Mouse (Mus musculus): ENCODE results near the gene Glrx. TPM values are rescaled to one million over a fixed set of nuclear protein-coding genes. Genes with fewer than 3 reads are reported as not detected.

The Glrx gene
- polyA plus RNA-seq, 1 experiment from 2014 or later = 40.7 TPM

DNA sequence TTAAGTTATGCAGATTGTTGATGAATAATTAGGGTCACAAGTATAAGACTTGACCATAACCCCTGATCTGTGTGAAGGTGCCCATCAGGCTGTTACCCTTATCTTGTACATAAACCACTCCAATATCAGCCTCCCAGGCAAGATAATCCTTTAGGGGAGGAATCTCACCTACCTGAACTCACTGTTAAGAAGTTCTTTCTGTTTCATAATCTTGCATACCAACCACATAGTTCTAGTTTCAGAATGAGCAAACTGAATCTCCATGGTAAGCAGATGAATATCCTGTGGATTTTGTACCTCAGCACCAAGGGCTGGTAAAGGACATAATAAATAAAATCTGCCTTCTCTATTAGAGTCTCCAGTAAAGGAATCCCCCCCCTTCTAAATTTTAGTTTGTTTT is 7.0 kb upstream of the Glrx start:
- Histone ChIP-seq H3K27ac (ENCODE audit: low read length) (no peak overlapping the region), H3K4me2 (replicated peaks; ENCODE audit: low read depth, low read length) (no peak overlapping the region), H3K36me3 (ENCODE audit: insufficient read depth, low read length) (no peaks in the 10 kb centered on the region), H3K9ac (replicated peaks; ENCODE audit: low read length) (no peak overlapping the region), H3K9me3 (ENCODE audit: low read length) (no peaks in the 10 kb centered on the region), H3K4me3 (ENCODE audit: low read length) (no peak overlapping the region), H3K27me3 (ENCODE audit: insufficient read depth, low read length) (no peaks in the 10 kb centered on the region), H3K4me1 (ENCODE audit: insufficient read depth, low read length) (no peaks in the 10 kb centered on the region)
- ATAC-seq (ENCODE audit: low FRiP score, low TSS enrichment) = no peak

DNA sequence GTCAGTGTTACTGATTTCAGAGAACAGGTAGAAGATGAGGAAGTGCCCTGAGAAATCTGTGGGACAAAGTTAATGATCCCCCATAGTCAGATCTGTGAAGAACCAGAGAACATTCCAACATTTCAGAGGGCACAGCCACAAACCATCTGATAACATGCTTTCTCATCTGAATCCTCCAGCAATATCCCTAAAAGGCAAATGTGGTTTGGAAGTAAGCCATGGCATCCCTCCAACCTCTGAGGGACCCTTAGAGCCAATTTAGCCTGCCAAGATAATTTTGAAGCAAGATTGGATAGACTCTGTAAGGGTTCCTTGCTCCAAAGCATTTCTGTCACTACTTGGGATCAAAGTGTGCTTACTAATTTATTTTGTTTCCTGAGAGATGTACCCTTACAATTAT is 6.2 kb upstream of the Glrx start:
- no peak for ATAC-seq (ENCODE audit: low FRiP score, low TSS enrichment)
- H3K27ac ChIP-seq (ENCODE audit: low read length) = no peak overlapping the region
- H3K9me3 ChIP-seq (ENCODE audit: low read length) = no peaks in the 10 kb centered on the region
- no peaks in the 10 kb centered on the region for H3K36me3 ChIP-seq (ENCODE audit: insufficient read depth, low read length)
- no peaks in the 10 kb centered on the region for H3K4me1 ChIP-seq (ENCODE audit: insufficient read depth, low read length)
- no peaks in the 10 kb centered on the region for H3K27me3 ChIP-seq (ENCODE audit: insufficient read depth, low read length)
- H3K4me3 ChIP-seq (ENCODE audit: low read length) = no peak overlapping the region
- H3K4me2 ChIP-seq (replicated peaks; ENCODE audit: low read depth, low read length) = no peak overlapping the region
- H3K9ac ChIP-seq (replicated peaks; ENCODE audit: low read length) = no peak overlapping the region

DNA sequence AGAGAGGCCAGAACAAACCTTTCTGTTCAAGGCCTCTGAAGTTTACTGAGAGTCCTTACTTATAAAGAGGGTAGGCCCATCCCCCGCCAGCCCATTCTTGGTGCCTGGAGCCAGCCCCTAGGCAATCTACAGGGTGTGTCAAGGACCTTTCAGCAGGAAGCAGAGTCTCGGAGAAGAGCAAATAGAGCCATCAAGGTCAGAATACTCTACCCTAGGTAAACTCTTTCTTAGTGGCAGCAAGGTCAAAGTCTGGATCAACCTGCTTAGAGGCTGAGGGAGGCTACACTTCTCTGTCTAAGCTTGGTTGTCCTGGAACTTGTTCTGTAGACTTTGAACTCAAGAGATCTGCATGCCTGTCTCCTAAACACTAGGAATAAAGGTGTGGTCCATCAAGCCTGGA is 4.2 kb upstream of the Glrx start:
- peaks cover 7% of the 10 kb centered on the region; the same call in 1 of the 2 replicates for H3K4me1 ChIP-seq (ENCODE audit: insufficient read depth, low read length)
- no peak overlapping the region for H3K4me2 ChIP-seq (replicated peaks; ENCODE audit: low read depth, low read length)
- H3K27me3 ChIP-seq (ENCODE audit: insufficient read depth, low read length) = no peaks in the 10 kb centered on the region
- ATAC-seq (ENCODE audit: low FRiP score, low TSS enrichment) = no peak
- H3K9me3 ChIP-seq (ENCODE audit: low read length) = no peaks in the 10 kb centered on the region
- H3K36me3 ChIP-seq (ENCODE audit: insufficient read depth, low read length) = no peaks in the 10 kb centered on the region
- WGBS = 63% methylated on average over 2 of the region's 2 CpGs
- H3K9ac ChIP-seq (replicated peaks; ENCODE audit: low read length) = no peak overlapping the region
- no peak overlapping the region for H3K4me3 ChIP-seq (ENCODE audit: low read length)
- H3K27ac ChIP-seq (ENCODE audit: low read length) = no peak overlapping the region

DNA sequence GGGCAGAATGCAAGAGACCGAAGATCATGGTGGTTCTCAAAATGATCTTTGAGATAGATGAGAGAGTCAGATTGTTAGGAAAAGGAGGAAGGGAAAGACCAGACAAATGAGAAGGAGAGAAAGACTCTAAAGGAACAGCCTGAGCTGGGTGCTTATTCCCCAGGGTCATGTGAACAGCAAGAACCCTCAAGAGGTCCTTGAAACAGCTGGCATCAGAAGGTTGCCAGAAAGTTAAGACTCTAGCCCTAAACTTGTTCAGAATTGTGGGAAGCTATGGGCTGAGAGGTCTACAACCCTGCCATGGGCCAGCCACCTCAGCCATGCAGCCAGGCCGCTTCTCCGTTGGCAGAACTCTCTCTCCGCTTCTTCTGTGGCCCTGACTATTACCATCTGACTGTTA is 1.2 kb upstream of the Glrx start:
- no peak overlapping the region for H3K4me2 ChIP-seq (replicated peaks; ENCODE audit: low read depth, low read length)
- H3K36me3 ChIP-seq (ENCODE audit: insufficient read depth, low read length) = no peaks in the 10 kb centered on the region
- H3K9me3 ChIP-seq (ENCODE audit: low read length) = no peaks in the 10 kb centered on the region
- no peak overlapping the region for H3K4me3 ChIP-seq (ENCODE audit: low read length)
- WGBS = 93% methylated on average over 4 of the region's 4 CpGs
- H3K4me1 ChIP-seq (ENCODE audit: insufficient read depth, low read length) = peaks cover 25% of the 10 kb centered on the region
- H3K27me3 ChIP-seq (ENCODE audit: insufficient read depth, low read length) = no peaks in the 10 kb centered on the region
- ATAC-seq (ENCODE audit: low FRiP score, low TSS enrichment) = no peak
- H3K9ac ChIP-seq (replicated peaks; ENCODE audit: low read length) = no peak overlapping the region
- no peak overlapping the region for H3K27ac ChIP-seq (ENCODE audit: low read length)

DNA sequence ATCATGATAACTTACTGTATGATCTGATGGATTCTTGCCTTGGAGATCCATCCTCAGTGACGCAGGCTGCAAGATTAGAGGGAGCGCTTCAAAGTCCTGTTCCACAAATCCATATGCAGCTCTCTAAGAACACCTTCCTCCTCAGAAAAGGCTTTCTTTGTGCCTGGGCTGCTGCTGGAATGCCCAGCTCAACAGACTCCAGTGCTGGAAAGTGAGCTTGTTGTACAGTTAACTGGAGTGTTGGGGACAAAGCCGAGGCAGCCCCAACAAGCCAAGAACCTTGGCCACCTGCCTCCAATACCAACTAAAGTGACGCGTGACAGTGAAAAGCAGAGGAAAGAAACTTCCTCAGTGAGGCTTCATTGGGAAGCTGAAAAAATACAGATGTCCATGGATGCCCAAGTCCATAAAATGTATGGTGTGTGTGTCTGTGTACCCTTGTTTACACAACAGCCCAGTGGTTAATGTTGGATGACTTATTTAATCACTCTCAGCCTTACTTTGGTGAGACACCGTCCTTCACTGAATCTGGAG is 1.2 kb downstream of the Glrx start:
- peak overlapping the region; percentile 77 for H3K27ac ChIP-seq (ENCODE audit: low read length)
- peak overlapping the region; percentile 53 for H3K4me3 ChIP-seq (ENCODE audit: low read length)
- 58% methylated on average over 6 of the region's 6 CpGs for WGBS

DNA sequence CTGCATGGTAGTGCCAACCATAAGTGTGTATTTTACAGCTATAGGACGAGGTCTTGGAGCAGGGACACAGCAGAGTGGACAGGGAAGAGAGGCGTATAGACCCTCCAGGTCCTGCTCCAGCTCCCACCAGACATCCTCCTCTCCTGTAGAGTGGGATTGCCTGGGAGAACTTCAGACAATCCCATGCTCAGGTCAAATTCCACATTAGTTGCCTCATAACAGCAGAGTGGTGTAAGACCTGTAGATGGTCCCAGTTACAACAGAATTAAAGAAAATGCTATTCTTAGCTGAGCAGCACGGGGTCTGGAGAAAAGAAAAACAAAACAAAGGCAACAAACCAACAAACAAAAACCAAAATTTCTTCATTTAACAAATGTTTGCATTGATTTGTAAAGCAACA is 2.3 kb downstream of the Glrx start:
- no peak for ATAC-seq (ENCODE audit: low FRiP score, low TSS enrichment)
- Histone ChIP-seq H3K36me3 (ENCODE audit: insufficient read depth, low read length) (no peaks in the 10 kb centered on the region), H3K4me2 (replicated peaks; ENCODE audit: low read depth, low read length) (peak overlapping the region; percentile 69; the same call in 1 of the 2 replicates), H3K9me3 (ENCODE audit: low read length) (no peaks in the 10 kb centered on the region), H3K9ac (replicated peaks; ENCODE audit: low read length) (no peak overlapping the region), H3K4me1 (ENCODE audit: insufficient read depth, low read length) (peaks cover 25% of the 10 kb centered on the region), H3K27me3 (ENCODE audit: insufficient read depth, low read length) (no peaks in the 10 kb centered on the region), H3K27ac (ENCODE audit: low read length) (no peak overlapping the region), H3K4me3 (ENCODE audit: low read length) (no peak overlapping the region)
- WGBS = 80% methylated on average over 3 of the region's 3 CpGs

More for the DNA sequence above, 1.2 kb downstream of the Glrx start:
- peak overlapping the region; percentile 69 for H3K4me2 ChIP-seq (replicated peaks; ENCODE audit: low read depth, low read length)
- H3K9ac ChIP-seq (replicated peaks; ENCODE audit: low read length) = peak overlapping the region; percentile 65
- no peak for ATAC-seq (ENCODE audit: low FRiP score, low TSS enrichment)
- H3K36me3 ChIP-seq (ENCODE audit: insufficient read depth, low read length) = no peaks in the 10 kb centered on the region
- H3K4me1 ChIP-seq (ENCODE audit: insufficient read depth, low read length) = peaks cover 25% of the 10 kb centered on the region
- H3K27me3 ChIP-seq (ENCODE audit: insufficient read depth, low read length) = no peaks in the 10 kb centered on the region
- H3K9me3 ChIP-seq (ENCODE audit: low read length) = no peaks in the 10 kb centered on the region

DNA sequence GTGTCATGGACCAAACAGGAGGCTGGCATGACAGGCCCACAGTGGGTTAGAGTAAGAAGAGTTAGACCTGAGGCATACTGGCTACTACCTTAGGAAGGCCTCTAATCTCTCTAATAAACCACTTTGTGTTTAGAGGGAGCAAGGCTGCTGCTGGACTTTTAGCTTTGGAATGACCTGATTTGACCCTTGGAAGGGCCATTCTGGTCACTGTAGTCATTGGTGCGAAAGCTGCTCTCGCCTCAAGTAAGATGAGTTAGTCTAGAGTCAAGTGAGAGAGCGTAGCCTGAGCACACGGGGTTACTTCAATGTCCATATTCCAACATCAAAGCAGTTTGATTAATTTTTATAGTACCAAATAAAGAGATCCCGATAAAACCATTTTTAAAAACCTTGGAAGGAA is 3.7 kb downstream of the Glrx start:
- peaks cover 25% of the 10 kb centered on the region for H3K4me1 ChIP-seq (ENCODE audit: insufficient read depth, low read length)
- H3K9ac ChIP-seq (replicated peaks; ENCODE audit: low read length) = no peak overlapping the region
- no peak for ATAC-seq (ENCODE audit: low FRiP score, low TSS enrichment)
- no peak overlapping the region for H3K4me2 ChIP-seq (replicated peaks; ENCODE audit: low read depth, low read length)
- H3K9me3 ChIP-seq (ENCODE audit: low read length) = no peaks in the 10 kb centered on the region
- H3K27ac ChIP-seq (ENCODE audit: low read length) = no peak overlapping the region
- 93% methylated on average over 5 of the region's 5 CpGs for WGBS
- H3K27me3 ChIP-seq (ENCODE audit: insufficient read depth, low read length) = no peaks in the 10 kb centered on the region
- 0 out of 2 replicates have a peak, but pooled peaks cover 5% of the 10 kb centered on the region for H3K36me3 ChIP-seq (ENCODE audit: insufficient read depth, low read length)
- H3K4me3 ChIP-seq (ENCODE audit: low read length) = no peak overlapping the region

DNA sequence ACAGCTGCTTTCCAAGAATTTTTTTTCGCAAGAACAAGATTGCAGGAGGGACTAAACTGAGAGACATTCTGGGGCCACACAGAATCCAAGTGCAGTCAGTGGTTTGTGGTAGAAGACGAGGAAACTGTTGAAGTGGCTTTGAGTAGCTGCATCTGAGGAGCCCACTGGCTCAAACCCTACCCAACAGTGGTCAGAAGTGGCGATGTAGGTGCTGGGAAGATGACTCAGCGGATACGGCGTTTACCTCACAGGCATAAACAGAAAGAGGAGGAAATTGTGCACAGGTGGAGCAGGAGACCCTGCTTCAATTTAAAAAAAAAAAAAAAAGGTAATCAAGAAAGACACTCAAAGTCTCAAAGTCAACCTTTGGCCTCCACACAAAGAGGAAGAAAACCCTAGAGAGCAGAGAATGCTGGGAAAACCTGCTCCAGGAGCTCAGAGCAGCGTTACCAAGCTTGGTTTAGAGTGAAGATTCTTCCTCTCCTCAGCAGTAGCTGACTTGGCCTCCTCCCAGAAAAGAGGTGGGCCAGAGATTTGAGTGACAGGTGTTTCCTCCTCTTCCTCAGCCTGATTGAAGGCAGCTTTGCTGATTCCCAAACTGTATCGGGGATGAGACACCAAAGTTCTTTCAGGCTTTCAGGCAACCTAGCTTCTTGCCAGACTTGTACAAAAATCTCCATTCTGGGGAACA is 4.5 kb downstream of the Glrx start:
- Histone ChIP-seq H3K27ac (ENCODE audit: low read length) (no peak overlapping the region), H3K4me1 (ENCODE audit: insufficient read depth, low read length) (peaks cover 23% of the 10 kb centered on the region), H3K4me3 (ENCODE audit: low read length) (no peak overlapping the region), H3K9ac (replicated peaks; ENCODE audit: low read length) (no peak overlapping the region), H3K4me2 (replicated peaks; ENCODE audit: low read depth, low read length) (no peak overlapping the region), H3K27me3 (ENCODE audit: insufficient read depth, low read length) (no peaks in the 10 kb centered on the region), H3K36me3 (ENCODE audit: insufficient read depth, low read length) (0 out of 2 replicates have a peak, but pooled peaks cover 5% of the 10 kb centered on the region), H3K9me3 (ENCODE audit: low read length) (no peaks in the 10 kb centered on the region)
- ATAC-seq (ENCODE audit: low FRiP score, low TSS enrichment) = no peak
- WGBS = 88% methylated on average over 8 of the region's 8 CpGs

DNA sequence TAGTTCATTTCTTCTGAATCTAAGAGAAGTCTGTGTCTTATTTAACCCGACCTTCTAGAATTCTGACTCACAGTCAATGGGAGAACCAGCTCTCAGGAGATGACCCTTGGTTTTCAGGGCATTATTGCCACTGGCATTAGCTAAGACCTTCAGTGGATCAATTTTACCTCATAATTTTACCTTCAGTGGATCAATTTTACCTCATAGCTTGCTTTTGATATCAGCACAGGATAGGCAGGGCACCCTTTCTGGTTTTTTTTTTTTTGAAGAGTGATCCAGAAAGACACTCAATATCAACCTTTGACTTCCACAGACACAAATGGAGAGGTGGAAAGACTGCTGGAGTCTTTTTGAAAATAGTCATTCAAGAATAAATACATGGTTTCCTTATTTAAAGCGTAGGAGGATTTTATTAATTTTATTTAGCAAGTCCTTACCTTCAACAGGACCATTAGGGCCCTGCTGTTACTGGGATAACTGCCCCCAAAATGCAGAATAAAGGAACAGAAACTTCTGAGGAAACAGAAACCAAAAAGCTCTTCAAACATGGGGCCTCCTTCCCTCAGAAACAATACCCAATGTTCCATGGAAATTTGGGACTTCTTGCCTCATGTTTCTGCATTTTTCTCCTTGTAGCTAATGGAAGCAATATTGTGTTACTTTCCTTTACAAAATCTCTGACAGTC is 5.3 kb downstream of the Glrx start:
- no peak overlapping the region for H3K4me3 ChIP-seq (ENCODE audit: low read length)
- no peak overlapping the region for H3K9ac ChIP-seq (replicated peaks; ENCODE audit: low read length)
- peaks cover 19% of the 10 kb centered on the region for H3K4me1 ChIP-seq (ENCODE audit: insufficient read depth, low read length)
- H3K4me2 ChIP-seq (replicated peaks; ENCODE audit: low read depth, low read length) = no peak overlapping the region
- H3K9me3 ChIP-seq (ENCODE audit: low read length) = no peaks in the 10 kb centered on the region
- WGBS = 92% methylated on average over 2 of the region's 2 CpGs
- 0 out of 2 replicates have a peak, but pooled peaks cover 5% of the 10 kb centered on the region for H3K36me3 ChIP-seq (ENCODE audit: insufficient read depth, low read length)
- H3K27ac ChIP-seq (ENCODE audit: low read length) = no peak overlapping the region
- ATAC-seq (ENCODE audit: low FRiP score, low TSS enrichment) = no peak
- H3K27me3 ChIP-seq (ENCODE audit: insufficient read depth, low read length) = no peaks in the 10 kb centered on the region

Data from kidney, embryonic 16.5 days (tissue).